Mouse (Mus musculus): ENCODE measurements at regions not wholly inside any gene's neighbourhood (a gene's known extent, or its start where the extent isn't known, plus 50 kb on each side); places are given as distances from the start of the nearest gene placed in this dataset.
"Not testable (repeated sequence)": the region's sequence is repeated elsewhere in the genome, so short reads cannot be mapped to it uniquely, and the experiment has no call there.

DNA sequence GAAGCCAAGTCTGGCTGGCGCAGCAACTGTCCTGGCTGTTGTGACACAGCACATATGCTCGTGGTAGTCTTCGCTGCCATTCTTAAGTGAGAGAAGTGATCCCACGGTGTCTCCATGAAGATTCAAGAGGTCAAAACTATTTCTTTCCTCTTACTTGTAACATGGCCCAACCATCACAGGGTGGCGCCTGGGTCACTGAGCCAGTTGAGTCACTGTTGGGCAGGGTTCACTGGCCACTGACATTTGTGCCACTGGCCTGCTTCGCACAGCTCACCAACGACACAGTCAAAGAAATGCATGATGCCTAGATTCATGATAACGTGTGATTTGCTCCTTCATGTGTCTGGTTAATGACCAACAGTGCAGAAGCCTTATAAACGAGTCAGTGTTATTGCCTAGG lies 179.9 kb downstream of the Cdca7 start:
- Histone ChIP-seq H3K9ac (ENCODE audit: low read depth, poor library complexity, severe bottlenecking) (no peak overlapping the region), H3K4me3 (ENCODE audit: low read depth, low read length) (no peak overlapping the region), H3K4me1 (ENCODE audit: control insufficient read depth, insufficient read depth, low read length) (no peaks in the 10 kb centered on the region), H3K36me3 (ENCODE audit: control insufficient read depth, insufficient read depth, low read length, poor library complexity, severe bottlenecking) (no peaks in the 10 kb centered on the region), H3K9me3 (replicated peaks; ENCODE audit: control insufficient read depth, insufficient read depth, low read length, poor library complexity, severe bottlenecking) (no peaks in the 10 kb centered on the region), H3K27me3 (ENCODE audit: control insufficient read depth, insufficient read depth, low read length, poor library complexity, severe bottlenecking) (no peaks in the 10 kb centered on the region), H3K27ac (ENCODE audit: insufficient read depth, low read length) (no peak overlapping the region)
- TF ChIP-seq CTCF (IDR thresholded peaks at IDR 0.05; ENCODE audit: low read depth, low read length): no peak
- no peak for TF ChIP-seq POLR2A (IDR thresholded peaks at IDR 0.05; ENCODE audit: insufficient read depth, low read length)
- no peak for TF ChIP-seq EP300 (IDR thresholded peaks at IDR 0.05; ENCODE audit: insufficient read depth, low read depth, low read length)

DNA sequence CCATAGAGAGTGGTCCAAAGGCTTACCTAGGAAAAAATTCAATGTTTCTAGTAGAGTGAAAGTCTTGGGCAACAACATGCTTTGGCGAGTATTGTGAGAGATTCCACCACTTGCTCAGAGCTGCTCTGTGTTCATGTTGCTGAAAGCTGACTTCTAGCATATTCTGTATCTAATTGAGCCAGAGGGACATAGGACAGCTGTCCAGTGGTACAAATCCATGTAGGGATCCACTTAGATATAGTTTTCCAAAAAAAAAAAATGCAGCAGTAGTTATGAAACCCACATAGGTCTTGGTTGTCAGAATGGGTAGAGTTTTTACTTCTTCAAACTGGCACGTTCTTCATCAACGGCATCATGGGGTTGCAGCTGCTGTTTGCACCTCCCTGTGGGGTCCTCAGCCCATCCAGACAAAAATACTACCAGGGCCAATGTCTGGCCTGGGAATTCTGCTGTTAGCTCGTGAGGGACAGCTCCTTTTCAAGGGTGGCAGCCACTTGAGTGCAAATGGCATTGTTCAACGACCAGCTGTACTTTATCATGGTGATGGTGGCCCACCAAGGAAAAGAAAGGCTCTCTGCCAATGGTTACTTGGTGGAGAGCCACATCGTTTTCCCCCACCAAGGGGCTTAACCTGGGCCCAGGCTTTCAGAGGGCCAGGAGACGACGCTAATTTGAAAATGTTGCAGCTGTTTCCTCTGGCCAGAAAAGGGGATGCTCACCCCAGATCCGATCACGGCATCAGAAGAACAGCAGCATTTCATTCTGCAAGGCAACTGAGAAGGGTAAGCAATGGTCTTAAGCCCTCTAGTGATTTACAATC lies 181.4 kb downstream of the Cdca7 start:
- no peaks in the 10 kb centered on the region for H3K36me3 ChIP-seq (ENCODE audit: control insufficient read depth, insufficient read depth, low read length, poor library complexity, severe bottlenecking)
- no peak overlapping the region for H3K9ac ChIP-seq (ENCODE audit: low read depth, poor library complexity, severe bottlenecking)
- no peaks in the 10 kb centered on the region for H3K27me3 ChIP-seq (ENCODE audit: control insufficient read depth, insufficient read depth, low read length, poor library complexity, severe bottlenecking)
- no peak overlapping the region for H3K4me3 ChIP-seq (ENCODE audit: low read depth, low read length)
- TF ChIP-seq EP300 (IDR thresholded peaks at IDR 0.05; ENCODE audit: insufficient read depth, low read depth, low read length) (no peak), CTCF (IDR thresholded peaks at IDR 0.05; ENCODE audit: low read depth, low read length) (no peak), POLR2A (IDR thresholded peaks at IDR 0.05; ENCODE audit: insufficient read depth, low read length) (no peak)
- H3K27ac ChIP-seq (ENCODE audit: insufficient read depth, low read length): no peak overlapping the region
- no peaks in the 10 kb centered on the region for H3K4me1 ChIP-seq (ENCODE audit: control insufficient read depth, insufficient read depth, low read length)
- no peaks in the 10 kb centered on the region for H3K9me3 ChIP-seq (replicated peaks; ENCODE audit: control insufficient read depth, insufficient read depth, low read length, poor library complexity, severe bottlenecking)

DNA sequence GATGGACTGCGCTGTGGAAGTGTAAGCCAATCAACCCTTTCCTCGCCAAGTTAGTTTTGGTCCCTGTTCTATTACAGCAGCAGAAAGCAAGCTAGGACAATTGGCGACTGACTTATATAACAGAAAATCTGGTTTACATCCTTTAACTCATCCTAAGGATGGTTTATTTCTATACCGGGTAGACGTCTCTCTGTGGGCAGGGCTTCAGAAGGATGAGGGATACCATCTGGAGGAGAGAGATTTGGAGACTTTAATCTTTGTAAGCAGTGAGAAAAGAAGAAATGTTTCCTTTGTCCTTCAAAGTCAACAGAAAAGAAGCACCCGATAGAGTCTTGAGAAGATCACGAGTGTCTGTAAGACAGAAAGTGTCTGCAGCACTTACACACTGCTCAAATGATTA lies 186.4 kb downstream of the Cdca7 start:
- no peaks in the 10 kb centered on the region for H3K9me3 ChIP-seq (replicated peaks; ENCODE audit: control insufficient read depth, insufficient read depth, low read length, poor library complexity, severe bottlenecking)
- TF ChIP-seq POLR2A (IDR thresholded peaks at IDR 0.05; ENCODE audit: insufficient read depth, low read length) (no peak), CTCF (IDR thresholded peaks at IDR 0.05; ENCODE audit: low read depth, low read length) (no peak), EP300 (IDR thresholded peaks at IDR 0.05; ENCODE audit: insufficient read depth, low read depth, low read length) (no peak)
- no peak overlapping the region for H3K4me3 ChIP-seq (ENCODE audit: low read depth, low read length)
- no peaks in the 10 kb centered on the region for H3K27me3 ChIP-seq (ENCODE audit: control insufficient read depth, insufficient read depth, low read length, poor library complexity, severe bottlenecking)
- H3K9ac ChIP-seq (ENCODE audit: low read depth, poor library complexity, severe bottlenecking): no peak overlapping the region
- no peak overlapping the region for H3K27ac ChIP-seq (ENCODE audit: insufficient read depth, low read length)
- no peaks in the 10 kb centered on the region for H3K36me3 ChIP-seq (ENCODE audit: control insufficient read depth, insufficient read depth, low read length, poor library complexity, severe bottlenecking)
- no peaks in the 10 kb centered on the region for H3K4me1 ChIP-seq (ENCODE audit: control insufficient read depth, insufficient read depth, low read length)

GRCm38 (mm10) chr2:72662979-72663780 lies 187.2 kb downstream of the Cdca7 start:
- Histone ChIP-seq H3K36me3 (ENCODE audit: control insufficient read depth, insufficient read depth, low read length, poor library complexity, severe bottlenecking) (no peaks in the 10 kb centered on the region), H3K4me3 (ENCODE audit: low read depth, low read length) (no peak overlapping the region), H3K9me3 (replicated peaks; ENCODE audit: control insufficient read depth, insufficient read depth, low read length, poor library complexity, severe bottlenecking) (no peaks in the 10 kb centered on the region), H3K27me3 (ENCODE audit: control insufficient read depth, insufficient read depth, low read length, poor library complexity, severe bottlenecking) (no peaks in the 10 kb centered on the region), H3K4me1 (ENCODE audit: control insufficient read depth, insufficient read depth, low read length) (no peaks in the 10 kb centered on the region), H3K27ac (ENCODE audit: insufficient read depth, low read length) (no peak overlapping the region), H3K9ac (ENCODE audit: low read depth, poor library complexity, severe bottlenecking) (no peak overlapping the region)
- TF ChIP-seq POLR2A (IDR thresholded peaks at IDR 0.05; ENCODE audit: insufficient read depth, low read length) (no peak), EP300 (IDR thresholded peaks at IDR 0.05; ENCODE audit: insufficient read depth, low read depth, low read length) (no peak), CTCF (IDR thresholded peaks at IDR 0.05; ENCODE audit: low read depth, low read length) (no peak)

DNA sequence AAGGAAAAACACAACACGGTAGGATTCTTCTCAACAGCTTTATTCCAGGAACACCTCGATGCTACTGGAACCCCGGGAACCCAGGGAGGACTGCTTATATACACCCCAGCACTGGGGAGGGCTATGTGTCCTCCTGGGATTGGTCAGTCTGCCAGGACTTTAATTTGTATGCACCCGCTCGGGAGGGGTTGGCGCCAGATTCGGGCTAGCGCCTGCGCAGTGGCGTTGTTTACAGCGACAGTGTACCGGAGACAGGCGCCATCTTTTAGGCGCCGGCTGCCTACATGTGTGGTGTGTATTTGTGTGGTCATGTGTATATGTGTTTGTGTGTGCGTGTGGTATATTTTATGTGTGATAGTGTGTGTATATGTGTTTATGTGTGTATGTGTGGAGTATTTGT lies 191.4 kb downstream of the Cdca7 start:
- not testable (repeated sequence) for H3K4me3 ChIP-seq (ENCODE audit: low read depth, low read length); H3K27me3 ChIP-seq (ENCODE audit: control insufficient read depth, insufficient read depth, low read length, poor library complexity, severe bottlenecking); H3K9me3 ChIP-seq (replicated peaks; ENCODE audit: control insufficient read depth, insufficient read depth, low read length, poor library complexity, severe bottlenecking); H3K27ac ChIP-seq (ENCODE audit: insufficient read depth, low read length); H3K36me3 ChIP-seq (ENCODE audit: control insufficient read depth, insufficient read depth, low read length, poor library complexity, severe bottlenecking); H3K4me1 ChIP-seq (ENCODE audit: control insufficient read depth, insufficient read depth, low read length); H3K9ac ChIP-seq (ENCODE audit: low read depth, poor library complexity, severe bottlenecking)
